In genomic region chr5:129049372-129049771, GRCm38 (mm10) we compare ENCODE assay signal across 12 mouse cellular contexts. TPM values are rescaled to one million over a fixed set of nuclear protein-coding genes. Genes with fewer than 3 reads are reported as not detected.
DNase-seq lines count a peak whose midpoint lies in the region; ATAC-seq and TF ChIP-seq lines count a peak whose summit lies in the region.
"Had no signal": no experiment of that assay in that cellular context is flagged by ENCODE, and none has a peak within 500 bp of the region (broad histone marks: within the 10 kb centered on the region; RNA-seq: fewer than 3 reads in every experiment).

No protein-coding gene starts in this region.

- DNase-seq in midbrain, embryonic 10.5 days (ENCODE audit: low spot score) = peak; percentile 63
- peak; percentile 90 for DNase-seq in forebrain, postnatal 0 days
- DNase-seq in left cerebral cortex, postnatal 10 days (ENCODE audit: extremely low spot score in 1 of 2, low spot score in 2 of 2) = peak; percentile 61 to 86
- DNase-seq in right cerebral cortex, postnatal 4 days = peak; percentile 69
- no peak for DNase-seq in gastrocnemius, adult 18-20 months (ENCODE audit: low spot score)
- DNase-seq in spleen, adult 18-20 months = no peak
- DNase-seq: cerebellum, adult 9-11 months had no signal

- no peak overlapping the region for H3K4me3 ChIP-seq in midbrain, embryonic 10.5 days
- H3K4me3 ChIP-seq in midbrain, embryonic 16.5 days (ENCODE audit: low read depth, low read length) = no peak overlapping the region
- no peak overlapping the region for H3K4me3 ChIP-seq in forebrain, postnatal 0 days (ENCODE audit: low read depth, low read length)
- H3K4me3 ChIP-seq in heart, embryonic 11.5 days (ENCODE audit: low read depth, low read length) = no peak overlapping the region
- H3K4me3 ChIP-seq: intestine, embryonic 15.5 days; limb, embryonic 13.5 days had no signal

- no peak for TF ChIP-seq CTCF in forebrain, postnatal 0 days (IDR thresholded peaks at IDR 0.05; ENCODE audit: low read depth)

- H3K9me3 ChIP-seq in midbrain, embryonic 10.5 days (replicated peaks) = no peaks in the 10 kb centered on the region
- H3K9me3 ChIP-seq in midbrain, embryonic 16.5 days (replicated peaks; ENCODE audit: control insufficient read depth, low read length, poor library complexity, severe bottlenecking) = no peaks in the 10 kb centered on the region
- H3K9me3 ChIP-seq in forebrain, postnatal 0 days (ENCODE audit: low read length) = no peaks in the 10 kb centered on the region
- H3K9me3 ChIP-seq in heart, embryonic 11.5 days (replicated peaks; ENCODE audit: control insufficient read depth, low read length) = no peaks in the 10 kb centered on the region
- H3K9me3 ChIP-seq: intestine, embryonic 15.5 days; limb, embryonic 13.5 days had no signal

- no peaks in the 10 kb centered on the region for H3K36me3 ChIP-seq in midbrain, embryonic 10.5 days
- no peaks in the 10 kb centered on the region for H3K36me3 ChIP-seq in midbrain, embryonic 16.5 days (ENCODE audit: control insufficient read depth, insufficient read depth, low read length)
- H3K36me3 ChIP-seq in forebrain, postnatal 0 days (ENCODE audit: insufficient read depth) = no peaks in the 10 kb centered on the region
- H3K36me3 ChIP-seq in heart, embryonic 11.5 days (ENCODE audit: control insufficient read depth, insufficient read depth, low read length) = no peaks in the 10 kb centered on the region
- H3K36me3 ChIP-seq: intestine, embryonic 15.5 days; limb, embryonic 13.5 days had no signal

- ATAC-seq in midbrain, embryonic 16.5 days = no peak
- ATAC-seq in forebrain, postnatal 0 days = peak; percentile 68
- ATAC-seq in heart, embryonic 11.5 days (replicated peaks; ENCODE audit: insufficient number of reproducible peaks, low FRiP score, low TSS enrichment) = no peak
- ATAC-seq: activated CD4-positive, CD25-positive, alpha-beta regulatory T cell, adult 4 months; intestine, embryonic 15.5 days had no signal

- WGBS in midbrain, embryonic 10.5 days = 72% methylated on average over 9 of the region's 9 CpGs
- 52% methylated on average over 9 of the region's 9 CpGs for WGBS in midbrain, embryonic 16.5 days
- WGBS in forebrain, postnatal 0 days = 39% methylated on average over 9 of the region's 9 CpGs
- WGBS in heart, embryonic 11.5 days (ENCODE audit: insufficient replicate concordance) = 80% methylated on average over 9 of the region's 9 CpGs

- intact Hi-C loops in left cerebral cortex, postnatal 10 days (cut with DNase I) = no loop called here

- peaks cover 48% of the 10 kb centered on the region for H3K4me1 ChIP-seq in midbrain, embryonic 10.5 days
- peaks cover 36% of the 10 kb centered on the region for H3K4me1 ChIP-seq in midbrain, embryonic 16.5 days (ENCODE audit: control insufficient read depth, insufficient read depth, low read length)
- H3K4me1 ChIP-seq in forebrain, postnatal 0 days (ENCODE audit: insufficient read depth) = peaks cover 20% of the 10 kb centered on the region
- H3K4me1 ChIP-seq in heart, embryonic 11.5 days (ENCODE audit: control insufficient read depth, insufficient read depth, low read length) = no peaks in the 10 kb centered on the region
- H3K4me1 ChIP-seq: intestine, embryonic 15.5 days; limb, embryonic 13.5 days had no signal

- H3K4me2 ChIP-seq in midbrain, embryonic 16.5 days (ENCODE audit: low read length) = no peak overlapping the region
- 0 out of 2 replicates have a peak overlapping the region, but pooled peaks have one; percentile 4 for H3K4me2 ChIP-seq in forebrain, postnatal 0 days (ENCODE audit: low read depth)
- no peak overlapping the region for H3K4me2 ChIP-seq in heart, embryonic 11.5 days
- H3K4me2 ChIP-seq: intestine, embryonic 15.5 days; limb, embryonic 13.5 days had no signal

- no peaks in the 10 kb centered on the region; the same call in 1 of the 2 replicates for H3K27me3 ChIP-seq in midbrain, embryonic 10.5 days (ENCODE audit: low read depth, poor library complexity, severe bottlenecking)
- no peaks in the 10 kb centered on the region for H3K27me3 ChIP-seq in midbrain, embryonic 16.5 days (ENCODE audit: control insufficient read depth, insufficient read depth, low read depth, low read length)
- no peaks in the 10 kb centered on the region for H3K27me3 ChIP-seq in forebrain, postnatal 0 days (ENCODE audit: insufficient read depth, low read length)
- no peaks in the 10 kb centered on the region for H3K27me3 ChIP-seq in heart, embryonic 11.5 days (ENCODE audit: control insufficient read depth, insufficient read depth, low read length)
- H3K27me3 ChIP-seq: limb, embryonic 13.5 days had no signal

- H3K9ac ChIP-seq in midbrain, embryonic 16.5 days (ENCODE audit: low read depth, low read length) = no peak overlapping the region
- no peak overlapping the region for H3K9ac ChIP-seq in forebrain, postnatal 0 days
- no peak overlapping the region for H3K9ac ChIP-seq in heart, embryonic 11.5 days (ENCODE audit: low read depth, low read length)
- H3K9ac ChIP-seq: intestine, embryonic 15.5 days; limb, embryonic 13.5 days had no signal

- no peak overlapping the region for H3K27ac ChIP-seq in midbrain, embryonic 10.5 days (replicated peaks)
- no peak overlapping the region for H3K27ac ChIP-seq in midbrain, embryonic 16.5 days (ENCODE audit: low read length)
- H3K27ac ChIP-seq in forebrain, postnatal 0 days (ENCODE audit: low read depth, low read length) = peak overlapping the region; percentile 74
- no peak overlapping the region for H3K27ac ChIP-seq in heart, embryonic 11.5 days (ENCODE audit: low read depth, low read length)
- H3K27ac ChIP-seq: intestine, embryonic 15.5 days; limb, embryonic 13.5 days had no signal

RNA-seq across cellular contexts. Expression of gene Ran, which starts 29.5 kb away (rescaled TPM):
- 965 and 1,091 TPM in 2 replicates for polyA plus RNA-seq in midbrain, embryonic 10.5 days (2016; fragmentation: Nextera tagmentation; extraction: Ambion mirVana)
- 329 and 357 TPM in 2 replicates for polyA plus RNA-seq in midbrain, embryonic 16.5 days (2015; fragmentation: Nextera tagmentation; extraction: Ambion mirVana)
- total RNA-seq in forebrain, postnatal 0 days (2014; rRNA removed) = 258 and 312 TPM in 2 replicates
- polyA plus RNA-seq in forebrain, postnatal 0 days (2015; fragmentation: Nextera tagmentation; extraction: Ambion mirVana) = 330 and 336 TPM in 2 replicates
- total RNA-seq in left cerebral cortex, postnatal 10 days (2021) = 100 to 1,000 TPM; 157 to 172 TPM
- 499 and 500 TPM in 2 replicates for polyA plus RNA-seq in heart, embryonic 11.5 days (2014; fragmentation: Nextera tagmentation; extraction: Ambion mirVana)
- total RNA-seq in gastrocnemius, adult 18-20 months (2021) = 10 to 100 TPM; 68.9 to 83.3 TPM

RNA-seq across cellular contexts. Expression of gene Stx2, which starts 41.0 kb away (rescaled TPM):
- polyA plus RNA-seq in midbrain, embryonic 10.5 days (2016; fragmentation: Nextera tagmentation; extraction: Ambion mirVana) = 26.5 and 26.6 TPM in 2 replicates
- polyA plus RNA-seq in midbrain, embryonic 16.5 days (2015; fragmentation: Nextera tagmentation; extraction: Ambion mirVana) = 14.8 TPM in 2 replicates
- 17.4 and 18.5 TPM in 2 replicates for total RNA-seq in forebrain, postnatal 0 days (2014; rRNA removed)
- polyA plus RNA-seq in forebrain, postnatal 0 days (2015; fragmentation: Nextera tagmentation; extraction: Ambion mirVana) = 9.4 and 12.5 TPM in 2 replicates
- 10 to 100 TPM; 26.5 to 31.0 TPM for total RNA-seq in left cerebral cortex, postnatal 10 days (2021)
- 23.1 and 24.2 TPM in 2 replicates for polyA plus RNA-seq in heart, embryonic 11.5 days (2014; fragmentation: Nextera tagmentation; extraction: Ambion mirVana)
- total RNA-seq in gastrocnemius, adult 18-20 months (2021) = 1 to 10 TPM; 4.5 to 6.6 TPM

RNA-seq across cellular contexts. Expression of gene Adgrd1, which starts 47.2 kb away (rescaled TPM):
- 0.09 and 0.16 TPM in 2 replicates for polyA plus RNA-seq in midbrain, embryonic 10.5 days (2016; fragmentation: Nextera tagmentation; extraction: Ambion mirVana)
- polyA plus RNA-seq in midbrain, embryonic 16.5 days (2015; fragmentation: Nextera tagmentation; extraction: Ambion mirVana) = 0.11 and 0.21 TPM in 2 replicates
- total RNA-seq in forebrain, postnatal 0 days (2014; rRNA removed) = 0.46 and 1.0 TPM in 2 replicates
- 0.19 and 0.22 TPM in 2 replicates for polyA plus RNA-seq in forebrain, postnatal 0 days (2015; fragmentation: Nextera tagmentation; extraction: Ambion mirVana)
- 1 to 10 TPM; 1.1 to 1.2 TPM for total RNA-seq in left cerebral cortex, postnatal 10 days (2021)
- 0.23 and 0.31 TPM in 2 replicates for polyA plus RNA-seq in heart, embryonic 11.5 days (2014; fragmentation: Nextera tagmentation; extraction: Ambion mirVana)
- total RNA-seq in gastrocnemius, adult 18-20 months (2021) = 1 to 10 TPM; 3.5 to 5.7 TPM

Comparison
In these comparisons a context has a peak if more than half of its experiments do, and no peak if none do; other contexts are left out.
1. DNase-seq: peak in midbrain, embryonic 10.5 days (single experiment), forebrain, postnatal 0 days (single experiment), left cerebral cortex, postnatal 10 days (2 of 2) and right cerebral cortex, postnatal 4 days (single experiment); none in gastrocnemius, adult 18-20 months (single experiment) and spleen, adult 18-20 months (0 of 2).